Mouse (Mus musculus) embryonic facial prominence, embryonic 15.5 days (tissue): ENCODE data around the gene Ccdc38. TPM values are rescaled to one million over a fixed set of nuclear protein-coding genes. Genes with fewer than 3 reads are reported as not detected.

Experiments
- ATAC-seq: fragments of 200-750 bp; cut with Nextera tagmentation; 2 replicates; pipeline ENCODE4 v1.8.0; 2017; ENCODE audit warnings: low read depth, moderate TSS enrichment; ENCODE audit not compliant: insufficient number of reproducible peaks, low FRiP score, low TSS enrichment
- H3K27ac ChIP-seq: fragments of 300-500 bp; sonication (generic); replicated peaks from 2 replicates; pipeline ENCODE4 v1.5.1; 2015; ENCODE audit warnings: mild to moderate bottlenecking, inconsistent platforms
- H3K27me3 ChIP-seq: fragments of 300-500 bp; sonication (generic); 2 replicates; pipeline ENCODE4 v1.6.1; 2015; ENCODE audit warnings: inconsistent platforms
- H3K36me3 ChIP-seq: fragments of 300-500 bp; sonication (generic); 2 replicates; pipeline ENCODE4 v1.6.1; 2015; ENCODE audit warnings: mild to moderate bottlenecking, inconsistent platforms
- H3K4me1 ChIP-seq: fragments of 300-500 bp; sonication (generic); 2 replicates; pipeline ENCODE4 v1.6.1; 2015; ENCODE audit warnings: inconsistent platforms
- H3K4me2 ChIP-seq: fragments of 300-500 bp; sonication (generic); replicated peaks from 2 replicates; pipeline ENCODE4 v1.6.1; 2015; ENCODE audit warnings: mild to moderate bottlenecking, inconsistent platforms
- H3K4me3 ChIP-seq: fragments of 300-500 bp; sonication (generic); replicated peaks from 2 replicates; pipeline ENCODE4 v1.5.1; 2015; ENCODE audit warnings: mild to moderate bottlenecking, inconsistent platforms
- H3K9ac ChIP-seq: fragments of 300-500 bp; sonication (generic); 2 replicates; pipeline ENCODE4 v1.6.1; 2015; ENCODE audit warnings: inconsistent platforms
- H3K9me3 ChIP-seq: fragments of 300-500 bp; sonication (generic); replicated peaks from 2 replicates; pipeline ENCODE4 v1.6.1; 2016; ENCODE audit warnings: inconsistent platforms
- WGBS: fragments of 180-500 bp; shearing (Covaris S2); methylation state at CpG from one replicate; pipeline ENCODE4 v1.1.7; 2015; 5-methylcytosine and 5-hydroxymethylcytosine counted together
- polyA plus RNA-seq: library from polyadenylated mRNA; unstranded; fragments of >200 nt; fragmentation: Nextera tagmentation; extraction: Ambion mirVana; gene quantifications from 2 replicates; pipeline ENCODE4 v1.2.1, GENCODE M21; 2015

Gene Ccdc38
- polyA plus RNA-seq, 1 experiment from 2014 or later: 0.41 TPM

DNA sequence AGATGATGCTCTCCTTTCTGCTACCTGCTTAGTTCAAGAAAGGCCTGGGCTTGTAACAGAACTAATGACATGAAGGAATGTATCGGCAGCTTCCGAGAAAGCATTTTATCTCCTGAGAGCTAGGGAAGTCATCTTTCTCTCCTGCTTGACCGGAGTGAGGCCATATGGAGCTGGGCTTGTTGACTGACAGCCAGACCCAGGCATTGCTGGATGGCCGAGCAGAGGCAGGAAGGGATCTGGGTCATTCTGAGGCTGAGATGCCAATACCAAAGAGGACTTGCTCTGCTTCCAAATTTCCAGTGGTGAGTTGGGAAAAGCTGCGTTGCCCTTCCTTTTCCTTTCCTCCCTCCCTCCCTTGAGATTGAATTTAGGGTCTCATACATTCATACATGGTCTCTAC lies 20.7 kb upstream of the Ccdc38 start:
- no peak overlapping the region for H3K4me2 ChIP-seq
- no peak overlapping the region for H3K27ac ChIP-seq
- no peaks in the 10 kb centered on the region for H3K36me3 ChIP-seq
- H3K4me1 ChIP-seq: no peaks in the 10 kb centered on the region
- H3K9ac ChIP-seq: no peak overlapping the region
- H3K4me3 ChIP-seq: no peak overlapping the region
- ATAC-seq: no peak
- H3K27me3 ChIP-seq: no peaks in the 10 kb centered on the region
- WGBS: 76% methylated on average over 5 of the region's 5 CpGs
- H3K9me3 ChIP-seq: no peaks in the 10 kb centered on the region

GRCm38 (mm10) chr10:93520994-93521393 lies 19.4 kb upstream of the Ccdc38 start:
- Histone ChIP-seq H3K9ac (no peak overlapping the region), H3K36me3 (no peaks in the 10 kb centered on the region), H3K4me3 (no peak overlapping the region), H3K9me3 (no peaks in the 10 kb centered on the region), H3K4me2 (no peak overlapping the region), H3K27me3 (no peaks in the 10 kb centered on the region), H3K4me1 (no peaks in the 10 kb centered on the region), H3K27ac (no peak overlapping the region)
- 59% methylated on average over 4 of the region's 4 CpGs for WGBS
- no peak for ATAC-seq

GRCm38 (mm10) chr10:93525329-93525728 lies 15.1 kb upstream of the Ccdc38 start:
- 70% methylated on average over 1 of the region's 1 CpGs for WGBS
- ATAC-seq: no peak
- H3K27me3 ChIP-seq: no peaks in the 10 kb centered on the region

DNA sequence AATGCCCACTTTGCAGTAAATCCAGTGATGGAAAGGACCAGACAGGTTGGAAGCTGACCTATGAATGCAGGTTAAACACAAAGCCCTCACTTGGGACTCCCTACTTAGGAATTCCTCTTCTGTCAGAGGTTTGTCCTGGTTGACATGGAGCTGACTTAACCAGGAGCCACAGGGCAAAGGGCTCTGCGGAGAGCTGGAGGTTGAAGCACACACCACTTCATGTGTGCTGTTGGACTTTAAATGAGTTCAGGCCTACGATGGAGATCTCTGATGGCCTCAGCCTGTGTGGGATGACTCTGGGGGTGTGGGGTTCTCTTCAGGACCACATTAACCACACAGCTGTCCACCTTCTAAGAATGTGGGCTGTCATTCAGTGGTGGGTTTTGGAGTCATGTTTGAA lies 2.1 kb upstream of the Ccdc38 start:
- H3K27ac ChIP-seq: no peak overlapping the region
- no peak overlapping the region for H3K4me3 ChIP-seq
- no peak overlapping the region for H3K9ac ChIP-seq
- H3K4me2 ChIP-seq: no peak overlapping the region
- H3K4me1 ChIP-seq: peaks cover 14% of the 10 kb centered on the region
- ATAC-seq: no peak
- 94% methylated on average over 2 of the region's 2 CpGs for WGBS
- peaks cover 14% of the 10 kb centered on the region; the same call in 1 of the 2 replicates for H3K27me3 ChIP-seq
- no peaks in the 10 kb centered on the region for H3K9me3 ChIP-seq
- H3K36me3 ChIP-seq: no peaks in the 10 kb centered on the region

More at GRCm38 (mm10) chr10:93525329-93525728, 15.1 kb upstream of the Ccdc38 start:
- H3K4me3 ChIP-seq: no peak overlapping the region
- H3K4me2 ChIP-seq: no peak overlapping the region
- H3K36me3 ChIP-seq: no peaks in the 10 kb centered on the region
- no peak overlapping the region for H3K27ac ChIP-seq
- H3K4me1 ChIP-seq: no peaks in the 10 kb centered on the region
- H3K9me3 ChIP-seq: no peaks in the 10 kb centered on the region
- H3K9ac ChIP-seq: no peak overlapping the region

DNA sequence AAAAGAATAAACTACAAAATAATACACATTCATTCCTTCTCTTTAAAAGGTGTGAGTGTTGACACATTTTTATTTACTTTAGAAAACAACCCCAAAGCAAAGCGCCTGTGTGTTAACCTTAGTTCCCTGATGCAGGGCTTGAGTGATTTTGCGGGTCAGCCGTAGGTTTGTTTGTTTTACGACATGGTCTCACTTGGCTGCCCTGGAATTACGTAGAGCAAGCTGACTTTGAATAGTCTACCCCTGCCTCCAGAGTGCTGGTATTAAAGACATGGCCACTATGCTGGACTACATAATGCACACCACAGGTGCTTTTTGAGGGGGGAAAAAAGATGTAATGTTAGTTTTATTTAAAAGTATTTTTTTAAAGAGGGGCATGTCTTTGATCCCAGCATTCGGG lies 1.6 kb upstream of the Ccdc38 start:
- ATAC-seq: no peak
- Histone ChIP-seq H3K27ac (no peak overlapping the region), H3K4me3 (no peak overlapping the region), H3K9me3 (no peaks in the 10 kb centered on the region), H3K9ac (no peak overlapping the region), H3K27me3 (peaks cover 14% of the 10 kb centered on the region; the same call in 1 of the 2 replicates), H3K4me2 (no peak overlapping the region), H3K4me1 (peaks cover 14% of the 10 kb centered on the region), H3K36me3 (no peaks in the 10 kb centered on the region)
- 67% methylated on average over 6 of the region's 6 CpGs for WGBS

- Histone ChIP-seq H3K27ac (no peak within 1 kb of the TSS), H3K36me3 (no peaks in the 10 kb centered on the region), H3K27me3 (peaks cover 9% of the 10 kb centered on the region; the same call in 1 of the 2 replicates), H3K9me3 (no peaks in the 10 kb centered on the region), H3K4me2 (peak within 1 kb of the TSS; percentile 71), H3K9ac (no peak within 1 kb of the TSS), H3K4me3 (peak within 1 kb of the TSS; percentile 41), H3K4me1 (peaks cover 10% of the 10 kb centered on the region; the same call in 1 of the 2 replicates)
- ATAC-seq: peak; percentile 88
- 2% methylated on average over 35 of the region's 35 CpGs for WGBS
These were observed 529 bp upstream of the Ccdc38 start, which contains the start of gene Amdhd1 for GRCm38 (mm10) chr10:93539775-93540430. Amdhd1 (minus strand) TSS chr10:93540033.

DNA sequence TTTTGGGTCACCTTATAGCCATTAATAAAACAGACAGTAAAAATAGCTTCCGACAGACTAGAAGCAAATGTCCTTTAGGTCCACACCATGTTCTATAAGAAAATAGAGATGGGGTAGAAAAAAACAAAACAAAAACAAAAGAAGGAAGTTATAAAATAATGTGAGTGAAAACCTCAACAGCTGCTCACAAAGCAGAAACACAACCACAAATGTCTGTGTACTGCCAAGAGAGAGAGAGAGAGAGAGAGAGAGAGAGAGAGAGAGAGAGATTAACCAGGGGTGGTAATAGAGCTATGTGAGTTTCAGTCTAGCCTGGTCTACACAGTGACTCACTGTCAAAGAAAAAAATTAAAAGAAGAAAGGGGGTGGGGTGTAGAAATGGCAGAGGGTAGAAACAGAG lies 1.2 kb downstream of the Ccdc38 start:
- H3K4me1 ChIP-seq: peaks cover 10% of the 10 kb centered on the region; the same call in 1 of the 2 replicates
- H3K36me3 ChIP-seq: no peaks in the 10 kb centered on the region
- no peaks in the 10 kb centered on the region for H3K9me3 ChIP-seq
- no peak overlapping the region for H3K4me2 ChIP-seq
- ATAC-seq: no peak
- H3K9ac ChIP-seq: no peak overlapping the region
- 0 out of 2 replicates have a peak, but pooled peaks cover 4% of the 10 kb centered on the region for H3K27me3 ChIP-seq
- 69% methylated on average over 1 of the region's 1 CpGs for WGBS
- H3K4me3 ChIP-seq: no peak overlapping the region
- H3K27ac ChIP-seq: no peak overlapping the region

GRCm38 (mm10) chr10:93542356-93542755 lies 1.9 kb downstream of the Ccdc38 start:
- no peak for ATAC-seq
- Histone ChIP-seq H3K27ac (no peak overlapping the region), H3K4me1 (peaks cover 10% of the 10 kb centered on the region; the same call in 1 of the 2 replicates), H3K36me3 (no peaks in the 10 kb centered on the region), H3K4me2 (no peak overlapping the region), H3K9me3 (no peaks in the 10 kb centered on the region), H3K9ac (no peak overlapping the region), H3K4me3 (no peak overlapping the region), H3K27me3 (0 out of 2 replicates have a peak, but pooled peaks cover 4% of the 10 kb centered on the region)
- WGBS: 50% methylated on average over 4 of the region's 4 CpGs

DNA sequence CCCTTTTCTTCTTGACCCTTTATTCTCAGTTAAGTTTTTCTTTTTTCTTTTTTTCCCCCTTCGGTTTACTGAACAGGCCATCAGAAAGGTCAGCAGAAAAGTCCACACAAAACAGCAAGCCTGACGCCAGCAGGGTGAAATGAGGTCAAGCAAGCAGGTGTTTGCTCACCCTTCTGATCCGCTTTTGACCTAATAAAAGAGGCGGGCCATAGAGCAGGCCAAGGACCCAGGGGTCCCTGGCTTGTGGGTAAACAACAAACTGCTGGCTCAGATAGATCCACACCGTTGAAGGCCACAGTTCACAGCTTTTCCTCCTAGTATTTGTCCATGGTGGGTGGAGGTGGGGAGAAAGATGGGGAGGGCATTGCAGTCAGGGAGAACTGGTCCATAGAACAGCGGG lies 2.7 kb downstream of the Ccdc38 start:
- ATAC-seq: no peak
- Histone ChIP-seq H3K27me3 (no peaks in the 10 kb centered on the region), H3K27ac (no peak overlapping the region), H3K4me2 (no peak overlapping the region), H3K36me3 (no peaks in the 10 kb centered on the region), H3K9me3 (no peaks in the 10 kb centered on the region), H3K9ac (no peak overlapping the region), H3K4me3 (no peak overlapping the region), H3K4me1 (peaks cover 10% of the 10 kb centered on the region; the same call in 1 of the 2 replicates)
- WGBS: 78% methylated on average over 6 of the region's 6 CpGs

- no peak overlapping the region for H3K9ac ChIP-seq
- no peak overlapping the region for H3K4me2 ChIP-seq
- H3K27ac ChIP-seq: no peak overlapping the region
- H3K4me1 ChIP-seq: peaks cover 10% of the 10 kb centered on the region; the same call in 1 of the 2 replicates
- H3K9me3 ChIP-seq: no peaks in the 10 kb centered on the region
- H3K27me3 ChIP-seq: no peaks in the 10 kb centered on the region
- ATAC-seq: no peak
- no peak overlapping the region for H3K4me3 ChIP-seq
- H3K36me3 ChIP-seq: no peaks in the 10 kb centered on the region
- WGBS: 55% methylated on average over 5 of the region's 5 CpGs
These were observed 3.7 kb downstream of the Ccdc38 start for GRCm38 (mm10) chr10:93544172-93544571.

DNA sequence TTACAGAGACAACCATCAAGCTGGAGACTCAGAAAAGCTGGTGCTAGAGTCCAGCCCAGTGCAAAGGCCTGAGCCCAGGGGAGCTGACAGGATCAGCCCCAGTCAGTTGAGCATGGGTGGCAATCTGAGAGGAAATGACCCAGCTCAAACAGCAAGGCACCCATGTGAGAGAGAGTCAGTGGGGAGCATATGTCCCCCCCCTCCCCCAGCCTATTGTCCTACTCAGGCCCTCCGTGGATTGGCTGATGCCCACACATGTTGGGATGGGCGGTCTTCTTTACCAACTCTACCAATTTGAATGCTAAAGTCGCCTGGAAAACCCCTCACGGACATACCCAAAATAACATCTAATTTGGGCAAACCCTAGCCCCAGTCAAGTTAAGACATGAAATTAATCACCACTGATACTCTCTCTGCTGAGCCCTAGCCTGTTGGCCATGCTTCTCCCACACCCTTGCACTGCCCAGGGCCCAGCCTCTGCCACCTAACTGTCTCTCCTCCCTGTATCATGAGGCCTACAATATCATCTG lies 7.4 kb downstream of the Ccdc38 start:
- Histone ChIP-seq H3K4me3 (no peak overlapping the region), H3K9ac (no peak overlapping the region), H3K27me3 (no peaks in the 10 kb centered on the region), H3K9me3 (no peaks in the 10 kb centered on the region), H3K36me3 (no peaks in the 10 kb centered on the region), H3K27ac (no peak overlapping the region), H3K4me1 (no peaks in the 10 kb centered on the region), H3K4me2 (no peak overlapping the region)
- ATAC-seq: no peak
- WGBS: 87% methylated on average over 4 of the region's 4 CpGs

- Histone ChIP-seq H3K4me3 (no peak overlapping the region), H3K36me3 (no peaks in the 10 kb centered on the region), H3K4me2 (no peak overlapping the region), H3K27me3 (no peaks in the 10 kb centered on the region), H3K4me1 (no peaks in the 10 kb centered on the region), H3K27ac (no peak overlapping the region), H3K9me3 (no peaks in the 10 kb centered on the region), H3K9ac (no peak overlapping the region)
- ATAC-seq: no peak
- WGBS: 15% methylated on average over 7 of the region's 7 CpGs
These were observed 8.6 kb downstream of the Ccdc38 start for GRCm38 (mm10) chr10:93548991-93549390.
